Mouse (Mus musculus) thymus, postnatal 14 days (tissue): ENCODE measurements around the gene Dop1b.
"Not testable (repeated sequence)": the region's sequence is repeated elsewhere in the genome, so short reads cannot be mapped to it uniquely, and the experiment has no call there.

Experiments
- DNase-seq: peaks from one replicate; pipeline ENCODE4 v3.0.0; 2021

Gene Dop1b

DNA sequence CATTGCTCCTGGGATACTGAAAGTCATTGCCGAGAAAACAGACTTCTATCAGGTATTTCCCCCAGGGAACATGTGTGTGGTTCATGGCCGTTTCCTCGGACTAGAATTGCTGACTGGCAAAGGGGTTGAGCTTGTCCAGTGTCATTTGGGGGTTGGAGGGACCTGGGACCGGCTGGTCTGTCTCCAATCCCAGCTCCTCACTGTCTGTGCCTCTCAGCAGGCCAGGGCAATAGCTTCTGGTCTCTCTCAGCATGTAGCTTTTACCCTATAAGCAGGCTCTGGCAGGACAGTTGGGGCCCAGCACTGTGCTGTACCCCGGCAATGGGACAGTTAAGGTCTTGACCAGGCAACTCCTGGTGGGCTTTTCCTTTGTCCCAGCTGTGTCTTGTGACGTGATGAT is 51.7 kb downstream of the Dop1b start:
- no peak for DNase-seq

DNA sequence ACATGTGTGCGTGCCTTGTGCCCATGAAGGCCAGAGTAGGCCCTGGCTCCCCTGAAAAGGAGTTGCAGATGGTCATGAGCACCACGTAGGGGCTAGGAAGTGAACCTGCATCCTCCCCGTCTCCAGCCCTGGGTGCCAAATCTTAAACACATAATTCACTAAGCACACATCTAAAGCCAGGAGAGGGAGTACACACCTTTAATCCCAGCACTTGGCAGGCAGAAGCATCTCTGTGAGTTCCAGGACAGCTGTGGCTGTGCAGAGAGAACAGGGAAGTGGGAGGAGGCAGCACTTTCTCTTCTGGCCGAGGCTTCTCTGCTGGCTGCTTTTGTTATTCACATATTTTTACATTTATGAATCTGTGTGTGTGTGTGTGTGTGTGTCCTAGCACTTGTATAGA is 52.9 kb downstream of the Dop1b start:
- no peak for DNase-seq

DNA sequence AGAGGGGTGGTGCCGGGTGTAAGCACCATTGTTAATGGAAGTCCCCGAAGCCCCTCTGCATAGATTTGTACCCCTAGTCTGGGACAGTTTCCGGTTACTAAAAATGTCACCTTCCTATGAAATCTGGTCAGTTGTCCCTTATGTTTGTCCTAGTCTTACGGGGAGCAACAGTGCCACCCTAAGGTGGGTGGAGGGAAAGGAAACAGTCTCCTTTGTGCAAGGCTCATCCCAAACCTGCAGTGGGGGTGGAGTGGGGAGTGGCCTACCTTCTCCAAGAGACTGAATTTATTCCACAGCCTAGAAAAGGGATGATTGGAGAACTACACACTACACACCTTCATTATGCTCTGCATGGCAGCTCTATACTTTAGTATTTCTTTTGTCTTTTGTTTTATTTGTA is 55.3 kb downstream of the Dop1b start:
- DNase-seq, result peak; percentile 51

DNA sequence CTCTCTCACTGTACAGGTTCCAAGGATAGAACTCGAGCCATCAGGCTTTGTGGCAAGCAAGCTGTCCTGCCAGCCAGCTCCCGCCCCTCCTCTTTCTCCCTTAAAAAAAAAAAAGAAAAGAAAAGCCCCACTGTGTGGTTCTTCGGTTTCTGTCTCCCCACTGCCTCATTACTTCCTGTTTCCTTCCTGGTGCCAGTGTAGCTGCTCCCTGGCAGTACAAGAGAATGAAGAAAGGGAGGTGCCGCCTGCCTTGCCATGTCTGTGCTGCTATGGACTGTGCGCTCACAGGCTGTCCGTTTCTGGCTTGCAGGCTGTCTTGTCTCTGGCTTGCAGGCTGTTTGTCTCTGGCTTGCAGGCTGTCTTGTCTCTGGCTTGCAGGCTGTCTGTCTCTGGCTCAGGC is 55.8 kb downstream of the Dop1b start:
- peak; percentile 53 for DNase-seq

DNA sequence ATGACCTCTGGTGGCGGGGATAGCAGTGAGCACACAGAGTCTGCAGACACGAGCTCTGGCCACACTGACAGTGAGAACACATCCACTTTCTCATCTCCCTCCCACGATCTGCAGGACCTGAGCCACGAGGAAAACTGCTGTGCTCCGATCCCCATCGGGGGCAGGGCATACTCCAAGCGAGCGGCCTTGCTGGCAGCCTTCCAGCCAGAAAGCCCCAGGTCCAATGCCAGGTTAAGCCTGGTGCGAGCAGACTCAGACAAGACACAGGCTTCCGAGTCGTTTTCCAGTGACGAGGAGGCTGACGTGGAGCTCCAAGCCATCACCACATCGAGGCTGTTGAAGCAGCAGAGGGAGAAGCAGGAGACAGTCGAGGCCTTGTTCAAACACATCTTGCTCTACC is 57.9 kb downstream of the Dop1b start:
- DNase-seq, result no peak

DNA sequence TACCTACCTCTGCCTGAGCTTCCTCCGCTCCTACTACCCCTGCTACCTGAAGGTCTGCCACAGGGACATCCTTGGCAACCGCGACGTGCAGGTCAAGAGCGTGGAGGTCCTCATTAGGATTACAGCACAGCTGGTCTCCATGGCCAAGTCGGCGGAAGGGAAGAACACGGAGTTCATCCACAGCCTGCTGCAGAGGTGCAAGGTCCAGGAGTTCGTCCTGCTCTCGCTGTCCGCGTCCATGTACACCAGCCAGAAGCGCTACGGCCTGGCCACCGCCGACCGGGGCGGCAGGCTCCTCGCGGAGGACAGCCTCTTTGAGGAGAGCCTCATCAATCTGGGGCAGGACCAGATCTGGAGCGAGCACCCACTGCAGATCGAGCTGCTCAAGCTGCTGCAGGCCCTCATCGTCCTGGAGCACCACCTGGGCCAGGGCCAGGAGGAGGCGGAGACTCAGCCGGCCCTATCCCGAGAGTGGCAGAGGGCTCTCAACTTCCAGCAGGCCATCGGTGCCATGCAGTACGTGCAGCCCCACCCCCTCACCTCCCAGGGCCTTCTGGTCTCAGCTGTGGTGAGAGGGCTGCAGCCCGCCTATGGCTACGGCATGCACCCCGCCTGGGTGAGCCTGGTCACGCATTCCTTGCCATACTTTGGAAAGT is 58.7 kb downstream of the Dop1b start:
- no peak for DNase-seq

DNA sequence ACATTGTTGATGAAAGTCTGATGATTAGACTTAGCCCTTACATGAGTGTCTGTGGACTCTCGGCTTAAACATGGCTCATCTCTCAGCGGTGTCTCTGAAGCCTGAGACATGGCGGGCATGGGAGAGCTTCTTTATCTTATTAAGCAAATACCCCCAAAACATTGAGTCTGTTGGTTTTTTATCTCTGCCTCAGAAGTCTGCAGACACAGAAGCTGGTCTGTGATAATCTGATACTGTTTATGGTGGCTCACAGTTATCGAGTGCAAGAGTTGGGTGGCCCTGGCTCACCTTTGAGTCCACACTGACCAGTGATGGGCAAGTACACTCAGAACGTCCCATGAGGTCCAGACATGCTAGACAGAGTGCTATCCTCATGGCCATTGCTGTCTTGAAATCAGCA is 63.0 kb downstream of the Dop1b start:
- DNase-seq, result no peak

DNA sequence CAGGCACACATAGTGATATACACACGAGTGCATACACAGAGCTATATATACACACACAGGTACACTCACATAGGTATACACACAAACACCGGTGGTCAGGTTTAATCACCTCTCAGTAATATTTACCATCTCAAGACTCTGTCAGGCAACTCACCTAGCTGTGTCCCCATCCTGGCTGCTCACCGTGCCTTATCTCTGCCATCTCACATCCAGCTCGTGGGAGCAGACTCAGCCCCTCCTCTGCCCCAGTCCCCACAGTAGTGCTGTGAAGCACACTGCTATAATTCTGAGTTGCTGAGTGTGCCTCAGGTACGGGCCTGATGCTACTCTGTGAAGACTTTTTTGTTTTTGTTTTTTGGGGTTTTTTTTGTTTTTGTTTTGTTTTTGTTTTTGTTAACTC is 64.8 kb downstream of the Dop1b start:
- no peak for DNase-seq

DNA sequence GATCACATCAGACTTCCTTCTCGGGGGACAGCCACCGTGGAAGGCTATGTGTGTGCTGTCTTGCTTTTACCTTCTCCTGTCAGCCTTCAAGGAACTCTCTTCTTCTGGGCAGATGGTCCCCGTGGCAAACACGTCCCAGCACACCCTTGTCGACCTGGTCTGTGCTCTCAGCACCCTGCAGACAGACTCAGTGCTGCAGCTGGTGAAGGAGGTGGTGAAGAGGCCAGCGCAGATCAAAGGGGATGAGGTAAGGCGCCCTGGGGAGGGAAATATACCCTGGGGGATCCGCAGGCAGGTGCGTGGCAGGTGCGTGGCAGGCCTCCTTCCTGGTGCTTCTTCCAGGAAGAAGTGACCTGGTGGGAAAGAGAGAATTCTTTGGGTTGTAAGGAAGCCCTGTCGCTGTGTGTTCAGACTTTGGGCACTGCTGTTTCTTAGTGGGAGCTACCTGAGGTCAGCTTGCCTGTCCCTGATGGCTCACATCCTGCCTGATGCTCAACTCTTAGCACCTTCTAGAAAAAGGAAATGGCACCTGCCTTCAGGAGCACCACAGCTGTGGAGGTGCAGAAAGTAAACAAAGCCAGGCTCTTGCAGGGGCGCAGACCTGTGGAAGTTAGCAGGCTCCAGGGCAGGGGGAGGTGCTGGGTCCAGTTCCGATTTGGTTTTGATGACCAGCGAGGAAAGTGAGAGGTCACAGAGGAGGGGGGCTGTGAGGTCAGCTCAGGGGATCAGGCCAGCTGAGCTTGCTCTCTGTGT is 65.7 kb downstream of the Dop1b start:
- DNase-seq, result peak; percentile 55

DNA sequence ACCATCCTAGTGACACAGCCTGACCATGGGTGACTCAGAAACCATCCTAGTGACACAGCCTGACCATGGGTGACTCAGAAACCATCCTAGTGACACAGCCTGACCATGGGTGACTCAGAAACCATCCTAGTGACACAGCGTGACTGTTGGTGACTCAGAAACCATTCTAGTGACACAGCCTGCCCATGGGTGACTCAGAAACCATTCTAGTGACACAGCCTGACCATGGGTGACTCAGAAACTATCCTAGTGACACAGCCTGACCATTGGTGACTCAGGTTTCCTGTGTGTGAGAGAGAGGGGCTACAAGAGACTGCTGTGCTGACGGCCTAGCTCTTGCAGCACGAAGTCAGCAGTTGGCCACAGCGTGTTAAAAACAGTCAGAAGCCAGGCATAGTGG is 66.7 kb downstream of the Dop1b start:
- not testable (repeated sequence) for DNase-seq

DNA sequence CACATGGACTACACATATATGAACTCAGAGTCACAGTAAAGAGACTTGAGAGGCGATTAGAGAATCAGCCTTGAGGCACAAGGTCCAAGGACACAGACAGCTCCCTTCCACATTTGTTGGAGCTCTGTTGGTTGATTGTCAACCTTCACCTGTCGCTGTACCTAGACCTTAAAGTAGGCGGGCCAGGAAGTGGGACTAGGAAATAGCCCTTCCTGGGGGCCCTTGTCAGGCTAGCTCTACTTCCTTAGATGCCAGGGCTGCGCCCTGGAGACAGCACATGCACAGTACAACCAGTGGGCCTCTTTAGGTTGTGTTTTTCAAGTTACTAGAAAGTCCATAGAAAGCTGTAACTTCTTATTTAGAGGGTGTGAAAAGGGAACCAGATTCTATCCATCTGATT is 67.8 kb downstream of the Dop1b start:
- DNase-seq, result peak; percentile 30

DNA sequence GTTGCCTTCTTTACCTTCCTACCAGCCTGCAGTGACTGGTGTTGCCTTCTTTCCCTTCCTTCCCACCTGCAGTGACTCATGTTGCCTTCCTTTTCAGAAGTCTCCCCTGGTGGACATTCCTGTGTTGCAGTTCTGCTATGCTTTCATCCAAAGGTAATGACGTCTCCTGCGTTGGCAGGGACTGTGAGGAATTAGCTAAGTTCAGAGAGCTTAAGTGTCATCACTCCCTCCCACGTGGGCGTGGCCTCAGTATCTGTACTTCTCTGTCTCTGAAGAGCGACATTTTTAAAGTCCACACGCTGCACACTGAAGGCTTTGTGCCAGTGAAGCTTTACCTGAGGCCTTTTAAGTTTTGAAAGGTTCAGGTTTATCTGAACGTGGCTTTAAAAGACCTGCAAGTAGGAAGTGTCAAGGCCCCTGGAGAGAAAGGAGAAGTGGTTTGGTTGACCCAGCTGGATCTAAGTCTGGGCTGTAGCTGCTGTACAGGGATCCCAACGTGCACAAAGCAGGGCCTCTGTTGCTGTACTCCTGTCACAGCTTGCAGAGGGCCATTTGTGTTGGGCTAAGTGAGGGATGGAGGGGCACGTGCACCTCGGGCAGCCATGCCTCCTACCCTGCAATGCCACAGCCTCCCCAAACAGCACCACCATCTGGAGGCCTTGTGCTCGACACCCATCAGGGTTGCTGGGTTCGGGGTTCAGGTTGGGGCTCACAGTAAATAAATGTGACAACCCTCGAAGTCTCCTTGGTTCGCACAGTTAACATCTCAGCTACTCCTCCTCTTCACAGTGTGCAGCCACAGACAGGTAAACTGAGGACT is 69.2 kb downstream of the Dop1b start:
- DNase-seq, result peak; percentile 52

DNA sequence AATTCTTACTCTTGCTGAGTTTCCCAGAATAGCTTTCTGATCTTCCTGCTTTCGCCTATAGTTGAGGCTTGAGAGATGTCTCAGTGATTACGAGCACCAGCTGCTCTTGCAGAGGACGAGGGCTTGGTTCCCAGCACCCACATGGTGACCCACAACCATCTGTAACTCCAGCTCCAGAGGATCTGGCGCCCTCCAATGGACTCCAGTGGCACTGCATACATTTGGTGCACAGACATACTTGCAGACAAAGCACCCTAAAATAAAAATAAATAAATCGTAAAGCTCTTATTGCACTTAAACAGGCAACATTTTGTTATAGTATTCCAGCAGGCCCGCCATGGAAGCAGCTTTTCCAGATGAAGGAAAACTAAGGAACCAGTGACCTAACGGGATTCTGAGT is 72.5 kb downstream of the Dop1b start:
- DNase-seq, result no peak

DNA sequence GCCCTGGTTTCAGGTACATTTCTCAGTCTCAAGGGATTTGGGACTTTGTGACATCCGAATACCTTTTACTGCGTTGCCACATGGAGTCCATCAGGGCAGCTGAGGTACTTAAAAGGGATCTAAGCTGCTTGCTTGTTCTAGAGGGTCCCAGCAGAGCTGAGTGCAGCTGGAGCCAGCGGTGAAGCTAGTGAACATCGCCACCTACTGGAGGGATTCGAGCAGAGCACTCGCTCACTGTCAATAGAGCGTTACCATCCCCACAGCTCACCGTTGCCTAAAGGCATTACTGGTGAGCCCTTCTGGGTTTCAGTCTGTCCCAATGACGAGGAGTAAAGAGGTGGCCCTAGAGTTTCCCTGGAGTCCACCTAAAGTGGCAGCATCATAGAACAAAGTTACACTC is 74.1 kb downstream of the Dop1b start:
- peak; percentile 74 for DNase-seq

DNA sequence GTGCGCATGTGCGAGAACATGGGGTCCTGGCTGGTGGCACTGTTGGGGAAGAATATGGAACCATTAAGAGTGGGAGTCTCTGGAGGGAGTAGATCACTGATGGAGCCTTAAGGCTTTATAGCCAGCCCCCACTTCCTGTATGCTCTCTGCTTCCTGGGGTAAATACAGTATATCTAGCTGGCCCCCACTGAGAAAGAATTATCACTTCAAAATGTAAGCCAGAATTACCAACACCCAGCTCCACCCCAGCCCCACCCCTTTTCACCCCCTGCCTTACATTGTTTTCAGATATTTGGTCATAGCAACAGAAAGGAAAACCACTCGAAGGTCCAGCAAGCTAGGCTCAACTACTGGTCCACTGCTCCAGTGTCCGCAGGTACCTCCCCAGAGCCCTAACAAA is 76.7 kb downstream of the Dop1b start:
- DNase-seq, result no peak

DNA sequence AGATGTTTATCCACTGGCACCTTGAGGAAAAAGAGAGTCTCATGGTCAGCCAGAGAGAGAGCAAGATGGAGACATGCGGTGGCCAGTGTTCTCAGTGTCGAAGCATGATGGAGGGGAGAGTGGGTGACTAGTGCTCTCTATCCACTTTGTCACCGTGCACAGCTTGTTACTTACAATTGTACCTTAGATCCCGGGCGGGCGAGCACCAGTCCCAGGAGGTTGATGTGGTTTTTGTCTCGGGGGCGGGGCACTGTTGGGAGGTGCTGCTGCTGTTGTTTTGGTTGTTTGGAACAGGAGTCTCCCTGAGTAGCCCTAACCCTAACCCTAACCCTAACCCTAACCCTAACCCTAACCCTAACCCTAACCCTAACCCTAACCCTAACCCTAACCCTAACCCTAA is 77.2 kb downstream of the Dop1b start:
- peak; percentile 30 for DNase-seq

DNA sequence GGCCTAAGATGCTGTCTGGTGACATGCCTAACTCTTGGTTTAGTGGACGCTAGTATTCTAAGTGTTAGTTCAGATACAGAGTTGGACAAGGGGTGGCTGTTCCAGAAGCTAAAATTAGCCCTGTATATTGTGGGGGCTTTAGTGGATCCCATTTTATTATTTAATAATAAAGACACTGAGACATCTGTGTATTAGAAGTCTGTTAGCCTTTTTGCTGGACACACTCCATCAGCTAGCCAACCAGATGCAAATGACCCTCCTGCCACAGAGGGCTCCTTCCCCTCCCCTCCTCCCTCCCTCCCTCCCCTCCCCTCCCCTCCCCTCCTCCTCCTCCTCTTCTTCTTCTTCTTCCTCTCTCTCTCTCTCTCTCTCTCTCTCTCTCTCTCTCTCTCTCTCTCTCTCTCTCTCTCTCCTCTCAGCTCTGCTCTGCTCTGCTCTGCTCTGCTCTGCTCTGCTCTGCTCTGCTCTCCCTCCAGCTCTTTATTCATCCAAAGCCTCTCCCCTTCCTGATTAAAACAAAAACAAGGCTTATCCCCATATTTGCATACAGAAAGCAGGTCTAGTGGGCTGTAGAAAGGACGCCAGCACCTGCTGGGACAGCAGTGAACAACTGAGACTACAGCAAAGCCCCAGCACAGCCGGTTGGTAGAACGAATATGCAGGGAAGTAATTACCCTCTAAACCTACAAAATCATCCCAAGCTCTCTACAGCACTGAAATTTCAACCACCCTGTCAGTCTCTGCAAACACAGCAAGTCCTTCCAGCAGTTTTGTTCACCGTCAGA is 78.5 kb downstream of the Dop1b start:
- DNase-seq, result no peak

DNA sequence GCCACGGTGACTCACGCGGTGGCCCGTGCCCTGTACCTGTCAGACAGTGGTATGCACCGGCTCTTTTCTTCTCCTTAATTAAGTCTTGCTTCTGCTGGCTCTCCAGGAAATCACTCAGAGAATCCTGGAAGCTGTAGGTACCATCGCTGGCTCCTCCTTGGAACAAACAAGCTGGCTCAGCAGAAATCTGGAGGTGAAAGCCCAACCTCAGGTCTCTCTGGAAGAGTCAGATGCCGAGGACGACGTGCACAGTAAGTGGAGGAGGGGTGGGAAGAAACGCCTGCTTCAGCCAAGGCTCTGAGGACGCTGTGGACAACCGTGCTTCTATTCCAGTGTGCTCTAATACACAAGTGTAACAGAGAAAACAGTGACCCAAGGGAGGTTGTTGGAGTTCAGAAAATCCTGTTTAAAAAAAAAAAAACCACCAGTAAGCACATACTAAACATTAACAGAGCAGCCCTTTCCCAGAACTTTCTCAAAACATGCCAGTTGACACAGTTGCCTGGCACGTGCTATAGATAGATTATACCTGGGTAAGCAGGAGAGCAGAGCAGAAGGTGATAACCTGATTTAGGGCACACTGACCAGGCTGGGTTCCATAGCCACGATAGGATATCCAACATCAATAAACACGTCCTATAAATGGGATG is 81.4 kb downstream of the Dop1b start:
- DNase-seq, result no peak

DNA sequence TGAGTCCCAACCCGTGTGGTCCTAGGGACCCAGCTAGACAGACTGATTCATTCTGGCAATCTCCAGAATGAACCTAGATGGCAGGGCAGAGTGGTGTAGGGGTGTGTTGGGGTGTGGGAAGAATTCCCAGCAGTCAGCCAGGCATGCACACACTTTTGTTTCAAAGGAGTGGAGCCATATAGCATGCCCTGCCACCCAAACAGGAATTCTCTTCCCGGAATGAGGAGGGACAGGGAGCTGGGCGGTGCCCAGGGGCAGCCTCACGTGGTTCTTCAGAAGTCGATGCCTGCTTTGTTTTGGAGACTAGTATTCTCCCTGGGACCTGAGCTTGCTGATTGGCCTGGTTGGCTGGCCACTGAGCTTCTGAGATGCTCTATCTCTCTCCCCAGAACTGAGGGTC is 83.1 kb downstream of the Dop1b start:
- DNase-seq, result no peak

DNA sequence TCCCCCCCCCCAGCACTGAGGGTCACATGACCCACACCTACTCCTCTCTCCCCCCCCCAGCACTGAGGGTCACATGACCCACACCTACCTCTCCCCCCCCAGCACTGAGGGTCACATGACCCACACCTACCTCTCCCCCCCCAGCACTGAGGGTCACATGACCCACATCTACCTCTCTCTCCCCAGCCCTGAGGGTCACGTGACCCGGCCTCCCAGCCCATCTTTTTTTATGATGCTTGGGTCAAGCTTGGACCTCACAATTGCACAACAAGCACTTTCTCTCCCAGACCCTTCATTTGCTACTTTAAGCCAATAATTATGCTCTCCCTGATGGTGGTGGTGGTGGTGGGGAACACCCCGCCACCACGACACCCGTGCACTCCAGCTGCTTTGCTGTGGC is 83.7 kb downstream of the Dop1b start:
- no peak for DNase-seq

DNA sequence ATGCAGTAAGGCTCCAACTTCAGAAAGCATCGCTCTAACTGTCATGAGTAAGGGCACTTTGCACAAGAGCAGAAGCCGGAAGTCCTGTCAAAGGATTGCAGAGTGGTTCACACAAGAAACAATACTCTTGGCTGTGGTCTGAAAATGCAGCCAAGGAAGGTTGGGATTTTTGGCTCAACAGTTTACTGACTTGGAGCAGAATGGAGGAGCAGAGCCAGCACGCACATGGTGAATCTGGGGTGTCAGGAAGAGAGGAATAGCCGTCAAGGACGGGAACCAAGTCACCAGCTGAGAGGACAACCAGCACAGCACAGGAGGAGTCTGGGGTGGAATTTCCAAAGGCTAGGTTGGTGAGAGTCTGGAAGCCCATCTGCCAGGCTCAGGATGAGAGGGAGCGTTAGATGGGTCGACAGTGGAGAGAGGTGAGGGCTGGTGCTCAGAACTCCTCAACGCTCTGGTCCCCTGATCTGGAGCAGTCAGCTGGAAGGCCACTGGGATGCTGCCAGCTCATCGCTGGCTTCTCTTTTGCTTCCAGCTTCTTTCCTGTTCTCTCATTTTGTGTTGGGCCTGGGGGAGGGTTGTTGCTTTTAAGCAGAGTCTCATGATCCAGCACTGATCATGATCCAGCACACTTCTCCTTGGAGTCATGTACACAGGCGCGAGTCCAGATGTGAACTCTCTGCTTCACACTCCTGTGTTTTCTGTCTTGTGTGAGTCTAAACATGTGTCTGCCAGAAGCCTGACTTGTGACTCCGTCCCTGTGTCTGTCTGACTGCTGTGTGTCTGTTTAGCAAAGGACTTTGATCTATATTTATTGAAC is 85.5 kb downstream of the Dop1b start:
- DNase-seq, result no peak
